Mouse (Mus musculus): ENCODE results near the gene Ceacam19.
"Not testable (repeated sequence)": the region's sequence is repeated elsewhere in the genome, so short reads cannot be mapped to it uniquely, and the experiment has no call there.

Ceacam19 gene

DNA sequence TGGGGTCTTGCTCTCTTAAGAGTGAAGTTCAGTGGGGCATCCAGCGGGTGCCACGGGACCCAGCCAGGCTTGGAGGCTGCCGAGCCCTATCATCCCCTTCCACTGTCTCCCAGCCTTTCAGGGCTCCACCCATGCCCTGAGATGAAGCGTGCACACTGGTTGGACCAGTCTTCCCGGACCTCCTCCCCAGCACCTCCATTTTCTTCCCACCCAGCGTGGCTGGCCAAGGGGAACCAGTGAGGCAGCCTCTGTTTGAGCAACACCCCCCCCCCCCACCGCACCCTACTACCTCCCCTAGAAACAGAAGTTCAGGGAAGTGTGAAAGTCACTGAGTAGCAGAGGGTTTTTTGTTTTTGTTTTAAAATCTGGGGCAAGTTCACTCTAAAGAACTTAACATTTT is at the start of gene Ceacam19:
Gene Ceacam19 (minus strand): TSS at position 117 of the 400 bp plus-strand sequence.
- DNase-seq (ENCODE audit: low spot score in 2 of 2) = no peak

- no peak for DNase-seq (ENCODE audit: low spot score in 2 of 2)
Measured at GRCm38 (mm10) chr7:19937229-19937821, 49.6 kb upstream of the Ceacam19 start.

DNA sequence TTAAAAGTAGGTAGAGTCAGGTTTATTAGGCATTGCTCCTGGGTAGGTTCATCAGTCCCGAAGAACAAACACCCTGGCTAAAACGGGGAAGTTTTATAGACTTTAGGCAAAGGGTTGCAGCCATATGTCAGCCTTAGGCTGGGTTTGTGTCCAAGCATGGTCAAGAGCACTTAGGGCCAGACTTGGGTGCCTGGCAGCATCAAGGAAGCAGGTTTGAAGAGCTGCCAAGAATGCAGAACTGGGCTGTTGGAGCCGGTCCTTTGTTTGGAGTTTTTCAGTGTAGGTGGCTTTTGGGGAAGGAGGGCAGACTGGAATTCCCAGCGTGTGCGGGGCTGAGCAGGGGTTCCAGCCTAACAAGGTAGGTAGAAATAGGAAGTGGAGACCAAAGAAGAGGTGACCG is 48.2 kb upstream of the Ceacam19 start:
- no peak for DNase-seq (ENCODE audit: low spot score in 2 of 2)

DNA sequence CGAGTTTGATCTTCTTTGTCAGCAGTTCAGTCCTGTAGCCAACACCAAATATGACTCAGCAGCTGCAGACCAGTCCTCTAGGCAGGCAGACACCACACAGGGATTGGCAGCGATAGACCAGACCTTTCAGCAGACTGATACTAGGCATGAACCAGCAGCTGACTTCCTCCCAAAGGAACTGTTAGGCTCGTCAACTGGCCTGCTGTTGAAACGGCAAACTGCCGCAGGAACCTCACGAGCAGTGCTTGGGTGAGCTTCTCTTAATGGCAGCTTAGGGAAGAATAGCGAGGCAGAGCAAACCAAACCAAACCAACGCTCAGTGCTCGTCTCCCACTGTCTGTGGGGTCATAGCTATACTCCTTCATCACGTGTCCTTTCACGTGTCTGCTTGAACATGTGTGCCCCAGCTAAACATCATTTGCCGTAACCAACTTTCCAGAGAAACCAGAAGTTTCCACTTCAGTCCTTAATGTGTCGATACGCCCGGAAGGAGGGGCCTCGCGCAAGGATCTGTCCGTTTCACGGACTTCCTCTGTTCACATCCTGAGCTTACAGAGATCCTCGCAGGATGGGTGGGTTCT is 47.5 kb upstream of the Ceacam19 start:
- DNase-seq (ENCODE audit: low spot score in 2 of 2) = no peak

GRCm38 (mm10) chr7:19932877-19933809 is 45.4 kb upstream of the Ceacam19 start:
- peak; percentile 43 to 73 for DNase-seq (ENCODE audit: low spot score in 2 of 2)

GRCm38 (mm10) chr7:19932133-19932876 is 44.5 kb upstream of the Ceacam19 start:
- DNase-seq (ENCODE audit: low spot score in 2 of 2) = no peak

DNA sequence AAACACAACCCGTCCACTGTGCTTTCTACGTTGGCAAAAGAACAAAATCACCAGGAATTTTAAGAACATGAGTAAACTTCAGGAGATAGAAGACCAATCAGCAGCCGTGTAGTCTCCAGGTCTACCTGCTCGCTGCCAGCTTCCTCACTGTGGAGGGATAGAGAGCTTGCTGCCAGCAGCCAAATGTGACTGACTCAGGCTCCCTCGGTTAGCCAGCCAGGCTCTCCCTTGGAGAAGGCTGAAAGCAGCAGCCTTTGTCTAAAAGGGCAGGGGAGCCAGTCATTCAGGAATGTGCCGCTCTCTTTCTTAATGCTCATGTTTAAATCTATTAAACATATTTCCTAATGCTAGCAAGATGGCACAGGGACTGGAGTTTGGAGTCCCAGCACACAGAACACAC is 42.7 kb upstream of the Ceacam19 start:
- not testable (repeated sequence) for DNase-seq (ENCODE audit: low spot score in 2 of 2)

DNA sequence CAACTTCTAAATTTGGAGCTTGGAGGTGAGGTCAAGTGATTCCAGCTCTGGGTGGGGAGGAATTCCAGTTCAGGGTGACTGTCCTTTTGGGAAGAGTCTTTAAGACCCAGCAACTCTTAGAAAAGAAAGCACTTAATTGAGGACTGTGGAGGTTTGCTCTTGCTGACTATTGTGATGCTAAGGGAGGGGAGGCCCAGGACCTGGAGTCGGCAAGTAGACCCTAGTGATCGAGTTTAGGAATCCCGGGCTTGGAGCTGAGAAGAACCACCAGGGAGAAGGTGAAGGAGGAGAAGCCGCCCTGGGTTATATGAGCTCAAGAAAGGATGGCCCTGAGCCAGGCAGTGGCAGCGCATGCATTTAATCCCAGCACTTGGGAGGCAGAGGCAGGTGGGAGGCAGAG is 40.7 kb upstream of the Ceacam19 start:
- no peak for DNase-seq (ENCODE audit: low spot score in 2 of 2)

- no peak for DNase-seq (ENCODE audit: low spot score in 2 of 2)
Measured at GRCm38 (mm10) chr7:19926849-19927480, 39.2 kb upstream of the Ceacam19 start.

- no peak for DNase-seq (ENCODE audit: low spot score in 2 of 2)
Measured at GRCm38 (mm10) chr7:19925376-19925775, 37.6 kb upstream of the Ceacam19 start.

- no peak for DNase-seq (ENCODE audit: low spot score in 2 of 2)
Measured at GRCm38 (mm10) chr7:19923797-19924196, 36.0 kb upstream of the Ceacam19 start.

- no peak for DNase-seq (ENCODE audit: low spot score in 2 of 2)
Measured at GRCm38 (mm10) chr7:19923354-19923753, 35.6 kb upstream of the Ceacam19 start.

GRCm38 (mm10) chr7:19920506-19921261 is 32.9 kb upstream of the Ceacam19 start, which contains the start of gene Pvr:
Gene Pvr (minus strand): TSS chr7:19921160.
- peak; percentile 69 to 83 for DNase-seq (ENCODE audit: low spot score in 2 of 2)

DNA sequence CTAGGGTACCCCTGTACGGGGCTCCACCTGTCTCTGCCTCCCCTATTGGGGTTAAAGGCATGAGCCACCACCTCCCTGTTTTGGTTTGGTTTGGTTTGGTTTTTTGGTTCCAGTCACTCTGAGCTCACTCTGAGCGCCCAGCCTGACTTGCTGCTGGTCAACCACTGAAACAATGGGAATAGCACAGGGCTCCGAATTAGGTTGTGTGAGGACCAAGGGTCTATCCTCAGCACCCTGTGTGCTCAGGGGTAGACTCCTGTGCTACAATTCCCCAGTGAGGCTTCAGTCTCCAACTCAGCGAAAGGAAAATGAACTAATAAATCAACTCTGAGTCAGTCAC is 32.4 kb upstream of the Ceacam19 start:
- no peak for DNase-seq (ENCODE audit: low spot score in 2 of 2)

DNA sequence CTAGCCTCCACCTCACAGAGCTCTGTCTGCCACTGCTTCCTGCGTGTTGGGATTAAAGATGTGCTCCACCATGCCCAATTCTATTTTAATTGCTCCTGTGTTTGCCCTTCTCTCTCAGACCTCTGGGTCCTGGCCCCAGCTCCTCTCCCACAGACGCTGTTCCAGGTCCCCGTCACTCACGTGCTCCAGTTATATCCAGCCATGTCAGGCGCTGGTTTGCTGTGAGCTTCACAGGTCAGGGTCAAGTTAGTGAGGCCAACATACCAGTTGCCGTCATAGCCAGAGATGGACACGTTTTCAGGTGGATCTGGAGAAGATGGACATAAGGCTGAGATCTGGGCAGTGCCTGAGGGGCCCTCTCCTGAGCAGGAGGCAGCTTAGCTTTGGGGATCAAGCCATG is 26.8 kb upstream of the Ceacam19 start:
- DNase-seq (ENCODE audit: low spot score in 2 of 2) = no peak

DNA sequence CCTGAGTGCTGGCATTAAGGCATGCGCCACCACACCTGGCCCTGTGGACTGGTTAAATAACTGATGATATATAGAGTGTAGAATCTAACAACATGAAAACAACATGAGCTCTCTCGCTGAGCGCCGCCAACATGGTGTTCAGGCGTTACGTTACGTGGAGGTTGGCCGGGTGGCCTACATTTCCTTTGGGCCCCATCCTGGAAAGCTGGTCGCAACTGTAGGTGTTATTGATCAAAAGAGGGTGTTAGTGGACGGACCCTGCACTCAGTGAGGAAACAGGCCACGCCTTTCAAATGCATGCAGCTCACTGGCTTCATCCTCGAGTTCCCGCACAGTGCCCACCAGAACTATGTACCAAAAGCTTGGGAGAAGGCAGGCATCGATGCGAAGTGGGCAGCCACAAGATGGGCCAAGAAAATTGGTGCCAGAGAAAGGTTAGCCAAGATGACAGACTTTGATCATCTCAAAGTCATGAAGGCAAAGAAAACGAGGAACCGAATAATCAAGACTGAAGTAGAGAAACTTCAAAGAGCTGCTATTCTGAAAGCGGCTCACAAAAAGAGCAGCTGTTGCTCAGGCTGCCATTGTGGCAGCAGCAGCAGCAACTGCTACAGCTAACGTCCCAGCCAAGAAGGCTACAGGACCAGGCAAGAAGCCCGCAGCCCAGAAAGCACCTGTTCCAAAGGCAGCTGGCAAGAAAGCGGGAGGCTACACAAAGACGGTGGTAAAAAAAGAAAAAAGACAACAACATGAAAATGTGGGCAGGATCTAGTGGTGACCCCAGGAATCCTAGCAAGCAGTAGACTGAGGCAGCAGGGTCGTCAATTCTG is 24.1 kb upstream of the Ceacam19 start:
- DNase-seq (ENCODE audit: low spot score in 2 of 2) = no peak

DNA sequence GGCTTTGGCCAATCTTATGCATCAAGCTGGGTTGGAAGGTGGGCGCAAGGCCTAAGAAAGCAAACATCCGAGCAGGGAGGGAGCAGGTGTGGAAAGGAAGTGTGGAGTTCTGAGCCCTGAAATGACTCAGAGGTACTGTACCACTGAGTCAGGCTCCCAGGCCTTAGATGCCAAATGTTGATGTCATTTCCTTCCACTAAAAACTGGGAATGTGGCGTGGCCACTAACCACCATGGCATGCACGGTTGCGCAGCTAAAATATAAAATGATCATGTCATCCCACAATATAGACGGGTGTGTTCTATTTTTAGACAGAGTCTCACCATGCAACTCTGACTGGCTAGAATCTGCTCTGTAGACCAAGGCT is 23.5 kb upstream of the Ceacam19 start:
- no peak for DNase-seq (ENCODE audit: low spot score in 2 of 2)

DNA sequence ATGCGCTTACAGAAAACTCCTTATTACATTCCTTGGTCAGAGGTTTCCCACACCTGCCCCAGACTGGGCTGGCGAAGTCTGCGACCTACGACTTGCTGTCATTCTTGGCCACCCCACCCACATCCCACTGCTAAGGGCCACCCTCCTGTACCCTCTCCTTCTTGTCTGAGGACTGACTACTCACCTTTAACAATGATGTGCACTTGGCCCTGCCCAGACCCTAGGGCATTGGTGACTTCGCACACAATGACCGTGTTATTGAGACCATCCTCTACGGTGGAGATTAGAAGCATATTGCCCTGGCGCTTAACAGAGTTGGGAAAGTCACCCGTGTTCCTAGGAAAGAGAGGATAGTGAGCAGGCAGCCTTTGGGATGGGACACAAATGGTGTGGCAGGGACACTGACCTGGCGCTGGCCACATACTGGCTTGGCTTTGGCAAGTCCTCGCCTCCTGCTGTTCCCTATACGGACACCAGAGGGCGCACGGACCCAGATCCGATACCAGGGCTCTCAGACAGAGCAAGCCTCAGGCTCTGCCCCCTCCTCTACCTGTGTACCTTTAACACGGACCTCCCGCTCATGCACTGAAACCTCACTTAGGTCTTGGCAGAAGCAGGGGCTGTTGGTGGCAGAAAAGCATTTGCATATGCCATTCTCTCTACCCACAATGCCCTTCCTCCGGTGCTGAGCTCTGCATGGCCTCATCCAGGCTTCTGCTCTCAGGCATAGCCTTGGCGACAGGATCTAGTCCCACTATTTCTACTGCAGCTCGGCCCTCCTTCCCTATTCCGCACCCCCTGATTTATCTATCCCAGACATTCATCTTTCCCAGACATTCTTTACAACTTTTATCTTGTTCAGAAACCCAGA is 22.9 kb upstream of the Ceacam19 start:
- DNase-seq (ENCODE audit: low spot score in 2 of 2) = peak; percentile 79 to 81

GRCm38 (mm10) chr7:19889881-19890280 is 2.1 kb upstream of the Ceacam19 start:
- peak in 1 of 2 experiments; percentile 46 for DNase-seq (ENCODE audit: low spot score in 2 of 2)

Measured in urinary bladder, postnatal 36 days (tissue).